ENCODE assay signal across 11 mouse cellular contexts in genomic region chr5:115730314-115730713, GRCm38 (mm10). TPM values are rescaled to one million over a fixed set of nuclear protein-coding genes. Genes with fewer than 3 reads are reported as not detected.
DNase-seq lines count a peak whose midpoint lies in the region; ATAC-seq and TF ChIP-seq lines count a peak whose summit lies in the region.
"Had no signal": no experiment of that assay in that cellular context is flagged by ENCODE, and none has a peak within 500 bp of the region (broad histone marks: within the 10 kb centered on the region; RNA-seq: fewer than 3 reads in every experiment).

No protein-coding gene starts in this region.

- DNase-seq in heart, adult 9 months (ENCODE audit: low spot score in 2 of 2) = no peak
- no peak for DNase-seq in embryonic facial prominence, embryonic 10.5 days (ENCODE audit: low spot score)
- no peak for DNase-seq in right cerebral cortex, postnatal 4 days
- no peak for DNase-seq in gastrocnemius, adult 2 months
- DNase-seq in left cerebral cortex, adult 9 months (ENCODE audit: low spot score in 2 of 2) = no peak
- DNase-seq: heart, postnatal 10 days; thymus, postnatal 25 days had no signal

- H3K4me3 ChIP-seq in heart, embryonic 13.5 days = no peak overlapping the region
- H3K4me3 ChIP-seq in embryonic facial prominence, embryonic 10.5 days = peak overlapping the region; percentile 71
- H3K4me3 ChIP-seq in hindbrain, embryonic 12.5 days = peak overlapping the region; percentile 77
- H3K4me3 ChIP-seq in midbrain, embryonic 13.5 days (replicated peaks) = peak overlapping the region; percentile 85
- no peak overlapping the region for H3K4me3 ChIP-seq in gastrocnemius, adult 2 months

- no peak overlapping the region for H3K27ac ChIP-seq in heart, embryonic 13.5 days (replicated peaks)
- H3K27ac ChIP-seq in embryonic facial prominence, embryonic 10.5 days (replicated peaks) = no peak overlapping the region
- H3K27ac ChIP-seq in hindbrain, embryonic 12.5 days = no peak overlapping the region
- H3K27ac ChIP-seq in midbrain, embryonic 13.5 days = 0 out of 2 replicates have a peak overlapping the region, but pooled peaks have one; percentile 99
- no peak overlapping the region for H3K27ac ChIP-seq in gastrocnemius, adult 2 months
- H3K27ac ChIP-seq: liver, embryonic 15.5 days had no signal

- peak overlapping the region; percentile 99 for H3K4me2 ChIP-seq in heart, embryonic 13.5 days
- H3K4me2 ChIP-seq in hindbrain, embryonic 12.5 days (replicated peaks) = peak overlapping the region; percentile 91
- H3K4me2 ChIP-seq in midbrain, embryonic 13.5 days (replicated peaks) = peak overlapping the region; percentile 80

- 68% methylated on average over 5 of the region's 5 CpGs for WGBS in heart, embryonic 13.5 days
- WGBS in embryonic facial prominence, embryonic 10.5 days = 71% methylated on average over 5 of the region's 5 CpGs
- 69% methylated on average over 5 of the region's 5 CpGs for WGBS in hindbrain, embryonic 12.5 days
- WGBS in midbrain, embryonic 13.5 days = 64% methylated on average over 5 of the region's 5 CpGs

- no peak for TF ChIP-seq CTCF in gastrocnemius, adult 2 months (IDR thresholded peaks at IDR 0.05)

- no peak for ATAC-seq in heart, embryonic 13.5 days (ENCODE audit: extremely low read depth, insufficient number of reproducible peaks, low FRiP score, low TSS enrichment)
- ATAC-seq in hindbrain, embryonic 12.5 days (ENCODE audit: low FRiP score) = no peak
- no peak for ATAC-seq in midbrain, embryonic 13.5 days

- no peak overlapping the region for H3K9ac ChIP-seq in heart, embryonic 13.5 days
- H3K9ac ChIP-seq in hindbrain, embryonic 12.5 days = peak overlapping the region; percentile 74; the same call in 1 of the 2 replicates
- peak overlapping the region; percentile 88 for H3K9ac ChIP-seq in midbrain, embryonic 13.5 days (replicated peaks)
- H3K9ac ChIP-seq: liver, embryonic 15.5 days had no signal

- intact Hi-C loops in gastrocnemius, adult 2 months (cut with DNase I) = no loop called here

- peaks cover 45% of the 10 kb centered on the region for H3K27me3 ChIP-seq in heart, embryonic 13.5 days (replicated peaks)
- peaks cover 36% of the 10 kb centered on the region for H3K27me3 ChIP-seq in embryonic facial prominence, embryonic 10.5 days (replicated peaks; ENCODE audit: low read depth, poor library complexity, severe bottlenecking)
- H3K27me3 ChIP-seq in hindbrain, embryonic 12.5 days = peaks cover 20% of the 10 kb centered on the region
- peaks cover 21% of the 10 kb centered on the region for H3K27me3 ChIP-seq in midbrain, embryonic 13.5 days

- H3K9me3 ChIP-seq in heart, embryonic 13.5 days = no peaks in the 10 kb centered on the region
- H3K9me3 ChIP-seq in embryonic facial prominence, embryonic 10.5 days = no peaks in the 10 kb centered on the region
- H3K9me3 ChIP-seq in hindbrain, embryonic 12.5 days (replicated peaks) = no peaks in the 10 kb centered on the region
- no peaks in the 10 kb centered on the region for H3K9me3 ChIP-seq in midbrain, embryonic 13.5 days
- H3K9me3 ChIP-seq: liver, embryonic 15.5 days had no signal

- H3K4me1 ChIP-seq in heart, embryonic 13.5 days = peaks cover 15% of the 10 kb centered on the region
- peaks cover 23% of the 10 kb centered on the region for H3K4me1 ChIP-seq in embryonic facial prominence, embryonic 10.5 days
- peaks cover 15% of the 10 kb centered on the region; the same call in 1 of the 2 replicates for H3K4me1 ChIP-seq in hindbrain, embryonic 12.5 days
- H3K4me1 ChIP-seq in midbrain, embryonic 13.5 days (replicated peaks) = peaks cover 29% of the 10 kb centered on the region

- H3K36me3 ChIP-seq in heart, embryonic 13.5 days = no peaks in the 10 kb centered on the region
- H3K36me3 ChIP-seq in embryonic facial prominence, embryonic 10.5 days (replicated peaks) = no peaks in the 10 kb centered on the region
- H3K36me3 ChIP-seq in hindbrain, embryonic 12.5 days = no peaks in the 10 kb centered on the region
- no peaks in the 10 kb centered on the region for H3K36me3 ChIP-seq in midbrain, embryonic 13.5 days
- H3K36me3 ChIP-seq: liver, embryonic 15.5 days had no signal

RNA-seq across cellular contexts. Expression of gene Bicdl1, which starts 1.1 kb away (rescaled TPM):
- polyA plus RNA-seq in heart, embryonic 13.5 days (2015; fragmentation: Nextera tagmentation; extraction: Ambion mirVana) = 7.7 and 7.8 TPM in 2 replicates
- polyA plus RNA-seq in embryonic facial prominence, embryonic 10.5 days (2016; fragmentation: Nextera tagmentation; extraction: Ambion mirVana) = 8.7 and 9.1 TPM in 2 replicates
- 20.5 and 20.8 TPM in 2 replicates for polyA plus RNA-seq in hindbrain, embryonic 12.5 days (2016; fragmentation: Nextera tagmentation; extraction: Ambion mirVana)
- 25.7 and 28.7 TPM in 2 replicates for polyA plus RNA-seq in midbrain, embryonic 13.5 days (2015; fragmentation: Nextera tagmentation; extraction: Ambion mirVana)
- 1 to 10 TPM; 2.3 to 2.4 TPM for total RNA-seq in gastrocnemius, adult 2 months (2021)

Comparison
In these comparisons a context has a peak if more than half of its experiments do, and no peak if none do; other contexts are left out.
1. H3K4me3 ChIP-seq: peak in embryonic facial prominence, embryonic 10.5 days (single experiment), hindbrain, embryonic 12.5 days (single experiment) and midbrain, embryonic 13.5 days (single experiment); none in heart, embryonic 13.5 days (single experiment) and gastrocnemius, adult 2 months (single experiment).
2. Peak in every context shown above with its lines, with median percentiles within 50 percentile points of each other: H3K4me2 ChIP-seq.